Mouse (Mus musculus) C2C12 (cell line): ENCODE data around the gene Olfr101.

Source experiments
- CEBPB ChIP-seq: IDR thresholded peaks from one replicate; pipeline ENCODE4 v1.6.1; 2011; ENCODE audit warnings: low read depth, mild to moderate bottlenecking, control low read depth, moderate library complexity
- CTCF ChIP-seq: IDR thresholded peaks from one replicate; pipeline ENCODE4 v1.5.1; 2011; ENCODE audit not compliant: control insufficient read depth, insufficient read depth, insufficient read length
- FOSL1 ChIP-seq: IDR thresholded peaks from one replicate; pipeline ENCODE4 v1.8.0; 2011; ENCODE audit warnings: mild to moderate bottlenecking, low read length; ENCODE audit not compliant: poor library complexity, insufficient read depth, severe bottlenecking
- MAX ChIP-seq: IDR thresholded peaks from one replicate; pipeline ENCODE4 v1.6.1; 2011; ENCODE audit warnings: mild to moderate bottlenecking, control low read depth
- MYOD1 ChIP-seq: IDR thresholded peaks from one replicate; pipeline ENCODE4 v1.6.1; 2011; ENCODE audit warnings: low read depth; ENCODE audit not compliant: control insufficient read depth, insufficient read length
- MYOG ChIP-seq: IDR thresholded peaks from one replicate; pipeline ENCODE4 v1.6.1; 2011; ENCODE audit not compliant: control insufficient read depth, insufficient read length; ENCODE audit errors: extremely low read depth
- USF1 ChIP-seq: IDR thresholded peaks from one replicate; pipeline ENCODE4 v1.6.1; 2011; ENCODE audit warnings: low read depth, mild to moderate bottlenecking, control low read depth, moderate library complexity

- no peak for TF ChIP-seq CTCF
- no peak for TF ChIP-seq MAX
- TF ChIP-seq CEBPB: no peak
- TF ChIP-seq FOSL1: no peak
- TF ChIP-seq USF1: no peak
- TF ChIP-seq MYOD1: no peak
- TF ChIP-seq MYOG: no peak
Measured at GRCm38 (mm10) chr17:37283360-37283759, 20.8 kb downstream of the Olfr101 start, which contains the start of gene Olfr99.
